Mouse (Mus musculus): ENCODE results near the gene Ranbp17. TPM values are rescaled to one million over a fixed set of nuclear protein-coding genes. Genes with fewer than 3 reads are reported as not detected.

Ranbp17 gene
- polyA plus RNA-seq, 1 experiment from 2014 or later = 2.2 TPM

DNA sequence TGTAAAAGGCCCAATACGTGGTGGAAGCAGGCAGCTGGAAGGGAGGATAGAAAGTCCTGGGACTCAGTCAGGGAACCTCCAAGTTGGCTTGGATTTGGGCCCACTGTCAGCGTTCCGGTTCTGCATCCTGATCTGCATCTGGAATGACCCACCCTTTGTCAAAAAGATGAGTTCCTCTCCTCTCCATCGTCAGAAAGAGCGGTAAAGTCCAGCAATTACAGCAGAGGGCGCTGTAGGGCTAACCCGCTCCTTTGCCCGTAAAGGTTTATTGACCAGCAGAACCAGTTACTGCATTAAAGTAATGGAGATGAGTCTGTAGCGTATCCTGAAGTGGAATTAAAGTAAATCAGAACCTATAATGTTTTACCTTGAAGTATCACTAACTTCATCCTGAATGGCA is 343.1 kb downstream of the Ranbp17 start:
- H3K9me3 ChIP-seq (ENCODE audit: control insufficient read depth, low read length) = no peaks in the 10 kb centered on the region
- no peak overlapping the region for H3K27ac ChIP-seq (replicated peaks)
- H3K4me1 ChIP-seq (replicated peaks; ENCODE audit: control insufficient read depth, insufficient read depth) = no peaks in the 10 kb centered on the region
- no peak overlapping the region for H3K9ac ChIP-seq (ENCODE audit: low read length)
- no peak overlapping the region for H3K4me3 ChIP-seq (ENCODE audit: low read depth, low read length)
- H3K4me2 ChIP-seq (replicated peaks; ENCODE audit: low read depth) = no peak overlapping the region
- TF ChIP-seq EP300 (optimal IDR thresholded peaks at IDR 0.05) (no peak), CTCF (IDR thresholded peaks at IDR 0.05; ENCODE audit: low read depth) (peak; percentile 83)
- H3K36me3 ChIP-seq (ENCODE audit: control insufficient read depth, insufficient read depth, low read length) = no peaks in the 10 kb centered on the region
- ATAC-seq (ENCODE audit: low FRiP score, low TSS enrichment) = no peak
- DNase-seq (ENCODE audit: low spot score) = peak; percentile 56
- no peaks in the 10 kb centered on the region for H3K27me3 ChIP-seq (ENCODE audit: control insufficient read depth, insufficient read depth, low read length)
- WGBS = 13% methylated on average over 9 of the region's 9 CpGs

DNA sequence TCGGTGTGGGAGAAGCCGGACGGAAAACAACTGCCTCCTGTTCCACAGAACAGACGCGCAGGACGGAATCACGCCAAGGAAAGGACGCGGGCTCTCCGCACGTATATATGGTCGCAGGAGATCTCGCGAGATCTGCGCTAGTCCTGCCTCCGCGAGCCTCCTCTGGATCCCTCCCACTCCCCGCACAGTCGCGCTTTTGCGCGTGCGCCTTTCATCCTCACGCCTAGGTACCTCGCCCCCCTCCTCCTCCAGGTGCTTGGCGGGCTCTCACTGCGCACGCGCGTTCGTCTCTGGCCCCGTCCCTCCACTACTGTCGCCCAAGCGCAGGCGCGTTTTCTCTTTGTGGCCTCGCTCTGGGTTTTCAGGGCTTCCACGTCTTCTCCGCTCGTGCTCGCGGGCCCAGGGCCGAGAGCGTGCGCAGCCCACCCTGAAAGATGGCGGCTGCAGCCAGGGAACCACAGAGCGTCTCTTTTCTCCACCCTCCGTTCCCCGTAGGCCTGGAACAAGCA is 350.5 kb downstream of the Ranbp17 start, which contains the start of gene Npm1:
Gene Npm1 (minus strand): TSS at position 209 of the 509 bp plus-strand sequence.
- H3K4me1 ChIP-seq (replicated peaks; ENCODE audit: control insufficient read depth, insufficient read depth) = no peaks in the 10 kb centered on the region
- DNase-seq (ENCODE audit: low spot score) (peak; percentile 99), ATAC-seq (ENCODE audit: low FRiP score, low TSS enrichment) (peak; percentile 98)
- peak within 1 kb of the TSS; percentile 84 for H3K4me3 ChIP-seq (ENCODE audit: low read depth, low read length)
- 3% methylated on average over 49 of the region's 49 CpGs for WGBS
- no peaks in the 10 kb centered on the region for H3K27me3 ChIP-seq (ENCODE audit: control insufficient read depth, insufficient read depth, low read length)
- H3K9ac ChIP-seq (ENCODE audit: low read length) = peak within 1 kb of the TSS; percentile 96
- H3K27ac ChIP-seq (replicated peaks) = peak within 1 kb of the TSS; percentile 95
- H3K9me3 ChIP-seq (ENCODE audit: control insufficient read depth, low read length) = no peaks in the 10 kb centered on the region
- TF ChIP-seq EP300 (optimal IDR thresholded peaks at IDR 0.05) = peak; percentile 92
- no peak for TF ChIP-seq CTCF (IDR thresholded peaks at IDR 0.05; ENCODE audit: low read depth)
- H3K36me3 ChIP-seq (ENCODE audit: control insufficient read depth, insufficient read depth, low read length) = no peaks in the 10 kb centered on the region; the same call in 1 of the 2 replicates
- peak within 1 kb of the TSS; percentile 84 for H3K4me2 ChIP-seq (replicated peaks; ENCODE audit: low read depth)

DNA sequence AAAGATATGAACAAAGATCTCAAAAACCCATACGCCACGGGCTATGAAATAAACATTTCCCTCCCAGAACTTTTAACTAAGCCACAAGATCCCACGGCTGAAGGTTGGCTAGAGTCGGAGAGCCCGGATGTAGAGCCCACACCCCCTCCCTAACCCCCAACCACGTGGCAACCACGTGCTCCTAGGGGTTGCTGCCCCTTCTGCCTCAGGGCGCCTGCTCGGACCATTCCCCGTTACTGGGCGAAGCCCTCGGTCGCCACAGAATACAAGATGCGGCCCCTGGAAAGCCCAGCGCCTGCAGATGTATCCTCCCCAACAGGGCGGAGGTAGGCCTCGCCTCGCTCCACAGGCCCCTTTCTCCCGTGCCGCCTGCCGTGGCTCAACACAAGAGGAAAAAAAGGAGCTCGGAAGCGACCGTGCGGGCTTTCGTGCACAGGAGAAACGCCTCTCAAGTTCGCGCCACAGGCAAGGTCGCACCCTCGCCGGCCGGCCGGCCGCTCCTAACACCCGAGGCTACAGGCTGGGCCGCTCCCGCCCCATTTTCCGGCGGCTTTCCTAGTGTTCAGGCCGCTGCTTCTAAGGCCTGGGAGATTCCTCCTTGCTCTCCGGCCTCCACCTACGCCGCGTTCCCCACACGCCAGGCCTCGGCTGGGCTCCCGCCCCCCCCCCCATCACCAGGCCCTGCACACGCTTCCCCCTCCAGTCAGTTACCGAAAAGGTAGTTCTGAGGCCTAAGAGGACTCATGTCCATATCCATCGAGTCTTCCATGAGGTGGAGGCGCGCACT is 351.1 kb downstream of the Ranbp17 start:
- H3K4me1 ChIP-seq (replicated peaks; ENCODE audit: control insufficient read depth, insufficient read depth) = no peaks in the 10 kb centered on the region
- H3K4me3 ChIP-seq (ENCODE audit: low read depth, low read length) = peak overlapping the region; percentile 84
- H3K27ac ChIP-seq (replicated peaks) = peak overlapping the region; percentile 88
- peak overlapping the region; percentile 96 for H3K9ac ChIP-seq (ENCODE audit: low read length)
- 3% methylated on average over 49 of the region's 53 CpGs for WGBS
- H3K27me3 ChIP-seq (ENCODE audit: control insufficient read depth, insufficient read depth, low read length) = no peaks in the 10 kb centered on the region
- DNase-seq (ENCODE audit: low spot score) = peak; percentile 76
- TF ChIP-seq CTCF (IDR thresholded peaks at IDR 0.05; ENCODE audit: low read depth) (no peak), EP300 (optimal IDR thresholded peaks at IDR 0.05) (no peak)
- no peaks in the 10 kb centered on the region for H3K9me3 ChIP-seq (ENCODE audit: control insufficient read depth, low read length)
- peaks cover 3% of the 10 kb centered on the region; the same call in 1 of the 2 replicates for H3K36me3 ChIP-seq (ENCODE audit: control insufficient read depth, insufficient read depth, low read length)
- H3K4me2 ChIP-seq (replicated peaks; ENCODE audit: low read depth) = peak overlapping the region; percentile 84
- ATAC-seq (ENCODE audit: low FRiP score, low TSS enrichment) = peak; percentile 69

Other genes starting within 250 kb of the Ranbp17 start
- gene Gm12117, start 237.0 kb downstream of the Ranbp17 start, polyA plus RNA-seq (2015; fragmentation: Nextera tagmentation; extraction: Ambion mirVana) = not detected in 2 replicates
- 0.28 and 0.56 TPM in 2 replicates for gene Gabrp, start 65.2 kb upstream of the Ranbp17 start, polyA plus RNA-seq (2015; fragmentation: Nextera tagmentation; extraction: Ambion mirVana)
- gene D130052B06Rik, start 85.6 kb upstream of the Ranbp17 start, polyA plus RNA-seq (2015; fragmentation: Nextera tagmentation; extraction: Ambion mirVana) = not detected in 2 replicates

Measured in stomach, postnatal 0 days (tissue).